Mouse (Mus musculus) right cerebral cortex, postnatal 25 days (tissue): ENCODE measurements around the gene Rars.

Experiments used
- DNase-seq: peaks from one replicate; pipeline ENCODE4 v3.0.0; 2022

Rars gene

GRCm38 (mm10) chr11:35766845-35767244 is 67.5 kb downstream of the Rars start:
- DNase-seq, result no peak

GRCm38 (mm10) chr11:35760627-35761003 is 73.7 kb downstream of the Rars start:
- DNase-seq, result no peak

GRCm38 (mm10) chr11:35760001-35760626 is 74.2 kb downstream of the Rars start:
- no peak for DNase-seq
